Mouse (Mus musculus) left cerebral cortex, adult 18-20 months (tissue): ENCODE measurements around the gene Dab2ip. TPM values are rescaled to one million over a fixed set of nuclear protein-coding genes. Genes with fewer than 3 reads are reported as not detected.

ENCODE experiments used
- DNase-seq, 2 experiments: peaks; one replicate each; pipeline ENCODE4 v3.0.0; 2021 to 2022; ENCODE audit warnings: low spot score in 2 of 2, mixed read lengths in 1 of 2
- total RNA-seq, 2 experiments: library from RNA; stranded (reverse); gene quantifications; 2 replicates each; pipeline ENCODE4 v1.2.3; 2021

Gene Dab2ip
- total RNA-seq, 2 experiments from 2014 or later, result 133 to 135 TPM

DNA sequence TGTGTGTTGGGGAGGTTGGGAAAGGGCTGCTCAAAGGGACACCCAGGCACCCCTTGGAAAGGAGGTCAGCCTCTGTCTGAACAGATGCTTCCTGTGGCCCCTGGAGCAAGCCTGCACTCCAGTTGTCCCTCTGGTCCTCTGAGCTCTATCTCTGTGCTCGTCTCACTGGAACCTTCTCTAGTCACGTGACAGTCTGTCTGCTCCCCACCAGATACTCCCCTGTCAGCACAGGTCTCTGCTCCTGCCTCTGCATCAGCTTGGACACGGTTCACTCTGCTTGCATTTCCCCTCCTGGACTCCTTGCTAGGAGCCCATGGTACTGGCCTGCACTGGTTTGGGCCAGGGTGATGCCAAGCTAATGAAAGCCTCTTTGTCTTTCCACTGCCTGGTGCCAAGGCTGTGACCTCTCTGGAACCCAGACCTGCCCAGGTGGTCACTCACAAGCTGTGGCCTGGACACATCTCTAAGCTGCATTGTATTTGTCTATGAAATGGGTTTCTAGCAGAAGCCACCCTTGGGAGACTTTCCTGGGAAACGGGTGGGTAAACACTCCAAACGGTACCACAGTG lies 1.1 kb upstream of the Dab2ip start:
- DNase-seq, result no peak

- DNase-seq, result peak in 1 of 2 experiments; percentile 27
Observed at GRCm38 (mm10) chr2:35558826-35559550, 922 bp downstream of the Dab2ip start.

DNA sequence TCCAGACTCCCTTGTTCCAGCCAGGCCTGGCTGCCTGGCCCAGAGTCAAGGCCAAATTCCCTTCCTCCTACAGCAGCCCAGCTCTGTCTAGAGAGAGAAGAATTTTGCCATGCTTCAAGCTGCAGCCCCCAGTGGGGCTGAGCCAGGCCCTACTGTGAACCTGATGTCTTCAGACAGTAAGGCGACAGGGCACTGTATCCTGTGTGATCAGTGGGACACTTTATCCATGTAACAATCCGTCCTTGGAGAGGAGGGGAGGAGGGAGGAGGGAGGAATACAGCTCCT lies 1.4 kb downstream of the Dab2ip start:
- no peak for DNase-seq

DNA sequence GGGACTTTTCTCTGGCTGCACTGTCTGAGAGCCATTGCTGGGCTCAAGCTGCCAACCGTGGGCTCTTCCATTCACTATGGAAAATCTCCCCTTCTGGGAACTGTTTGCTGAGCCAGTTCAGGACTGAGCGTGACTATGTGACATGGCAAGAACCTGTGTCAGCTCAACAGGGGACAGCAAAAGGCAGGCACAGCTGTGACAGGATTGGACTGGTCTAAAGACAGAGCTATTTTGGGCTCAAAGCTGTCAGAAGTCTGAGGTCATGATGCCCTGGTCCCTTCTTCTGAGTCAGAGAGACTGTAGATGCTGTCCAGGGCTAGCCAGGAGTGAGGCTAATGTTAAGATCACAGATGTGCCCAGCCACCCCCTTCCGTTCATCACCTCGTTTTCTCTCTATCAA lies 5.7 kb downstream of the Dab2ip start:
- no peak for DNase-seq

DNA sequence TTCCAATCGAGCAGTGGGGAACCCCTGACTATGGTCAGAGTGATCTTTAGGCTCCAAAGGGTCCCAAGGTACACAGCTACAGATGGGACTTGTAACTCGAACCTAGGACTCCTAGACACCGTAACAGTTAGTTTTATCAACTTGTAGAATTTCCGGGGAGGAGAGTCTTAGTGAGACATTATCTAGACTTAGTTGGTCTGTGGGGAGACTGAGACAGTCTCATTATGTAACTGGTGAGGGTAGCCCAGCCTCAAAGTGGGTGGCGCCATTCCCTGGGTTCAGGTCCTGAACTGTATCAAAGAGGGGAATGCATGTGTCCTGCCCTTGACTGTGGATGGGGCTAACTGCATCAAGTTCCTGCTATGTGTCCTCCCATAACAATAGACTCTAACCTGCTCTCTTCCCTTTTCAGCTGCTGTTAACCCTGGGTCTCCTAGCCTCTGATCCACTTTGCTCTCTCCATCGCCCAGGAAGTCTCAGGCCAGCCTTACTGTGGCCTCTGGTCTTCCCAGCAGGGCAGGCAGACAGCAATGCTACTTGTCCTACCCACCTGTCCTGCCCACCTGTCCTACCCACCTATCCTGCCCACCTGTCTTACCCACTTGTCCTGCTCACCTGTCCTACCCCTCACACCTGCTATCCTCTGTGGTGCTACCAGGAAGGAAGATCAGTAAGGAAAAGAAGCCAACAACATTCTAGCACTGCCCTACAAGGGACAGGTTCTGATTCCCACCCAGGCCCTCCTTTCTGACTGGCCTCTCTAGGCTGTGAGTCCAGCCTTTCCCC lies 7.2 kb downstream of the Dab2ip start:
- no peak for DNase-seq

GRCm38 (mm10) chr2:35566957-35567693 lies 9.1 kb downstream of the Dab2ip start:
- no peak for DNase-seq

- DNase-seq, result no peak
Observed at GRCm38 (mm10) chr2:35567694-35568149, 9.7 kb downstream of the Dab2ip start.

DNA sequence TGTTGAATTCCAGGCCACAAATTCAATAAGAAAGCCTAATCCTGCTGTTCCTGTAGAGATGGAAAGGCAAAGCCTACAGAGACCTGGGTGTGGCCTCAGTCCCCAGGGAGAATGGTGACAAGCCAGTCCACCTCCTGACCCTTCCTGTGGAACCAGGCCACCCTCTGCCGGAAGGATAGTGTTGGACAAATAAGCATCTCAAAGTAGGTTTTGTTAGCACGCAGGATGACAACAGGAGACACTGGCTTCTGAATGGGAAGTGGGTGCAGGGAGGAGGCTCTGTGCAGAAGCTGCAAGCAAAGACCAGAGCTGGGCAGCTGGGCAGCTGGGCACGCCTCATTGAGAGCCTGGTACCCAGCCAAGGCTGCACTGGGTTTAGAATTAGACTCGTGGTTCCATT lies 12.7 kb downstream of the Dab2ip start:
- no peak for DNase-seq

- no peak for DNase-seq
Observed at GRCm38 (mm10) chr2:35574643-35575042, 16.6 kb downstream of the Dab2ip start.

DNA sequence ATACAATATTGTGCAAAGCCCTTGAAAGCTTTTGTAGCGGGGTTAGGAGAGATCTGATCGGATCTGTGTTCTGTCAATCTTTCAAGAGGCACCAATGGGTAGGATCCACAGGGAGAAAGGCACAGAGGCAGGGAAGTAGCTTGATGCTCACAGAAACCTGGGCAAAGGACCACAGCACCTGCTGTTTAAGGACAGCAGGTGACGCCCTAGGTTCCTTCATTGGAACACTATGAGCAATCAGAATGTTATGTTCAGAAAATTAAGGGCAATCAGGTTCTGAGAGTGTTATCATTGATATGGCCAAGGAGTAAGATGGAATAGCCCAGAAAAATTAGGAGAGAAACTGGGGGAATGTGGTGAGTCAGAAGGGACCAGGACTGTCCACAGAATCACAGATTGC lies 18.6 kb downstream of the Dab2ip start:
- no peak for DNase-seq

DNA sequence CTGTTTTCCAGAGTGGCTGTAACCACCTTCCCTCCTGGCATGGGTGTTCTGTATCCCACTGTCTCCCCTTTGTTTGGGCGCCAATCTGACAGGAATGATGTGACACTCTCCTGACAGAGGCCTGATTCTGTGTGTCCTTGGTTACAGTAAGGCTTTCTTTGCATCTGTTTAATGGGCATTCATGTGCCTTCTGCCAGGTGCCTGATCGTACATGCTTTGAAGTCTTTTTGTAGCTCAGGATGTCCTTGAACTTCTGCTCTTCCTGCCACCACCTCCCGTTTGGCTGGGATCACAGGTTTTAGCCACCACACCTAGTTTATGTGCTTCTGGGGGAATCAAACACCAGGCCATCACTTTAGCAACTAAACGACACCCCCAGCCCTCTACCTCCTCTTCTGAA lies 22.0 kb downstream of the Dab2ip start:
- DNase-seq, result no peak

- DNase-seq, result peak; percentile 15 to 18
Observed at GRCm38 (mm10) chr2:35581501-35582340, 23.7 kb downstream of the Dab2ip start.

DNA sequence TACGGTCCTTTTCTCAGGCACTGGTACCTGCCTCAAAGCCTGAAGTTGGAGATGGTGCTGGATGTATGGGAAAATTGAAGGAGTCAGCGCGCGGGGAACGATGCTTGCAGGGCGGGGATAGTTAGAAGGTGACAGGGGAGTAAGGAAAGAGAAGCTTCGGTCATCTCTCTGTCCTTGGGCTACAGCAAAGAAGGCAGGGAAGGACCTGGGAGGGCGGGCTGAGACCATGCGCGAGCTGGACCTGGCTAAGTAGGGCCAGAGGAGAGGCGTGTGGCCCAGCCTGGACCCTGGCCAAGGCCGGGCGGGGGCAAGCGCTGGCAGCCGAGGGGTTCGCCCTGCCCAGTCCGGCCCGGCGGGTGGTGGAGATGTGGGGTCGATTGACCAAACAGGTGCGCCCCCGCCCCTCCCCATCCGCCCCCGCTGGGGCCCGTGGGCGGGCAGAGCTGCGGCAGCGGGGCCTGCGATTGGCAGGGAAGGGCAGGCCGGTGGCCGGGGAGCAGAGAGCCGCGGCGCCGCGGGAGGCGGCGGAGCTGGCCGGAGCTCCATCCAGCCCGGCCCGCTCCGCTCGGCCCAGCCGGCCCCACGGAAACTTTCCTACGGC lies 24.4 kb downstream of the Dab2ip start:
- peak; percentile 36 to 56 for DNase-seq

DNA sequence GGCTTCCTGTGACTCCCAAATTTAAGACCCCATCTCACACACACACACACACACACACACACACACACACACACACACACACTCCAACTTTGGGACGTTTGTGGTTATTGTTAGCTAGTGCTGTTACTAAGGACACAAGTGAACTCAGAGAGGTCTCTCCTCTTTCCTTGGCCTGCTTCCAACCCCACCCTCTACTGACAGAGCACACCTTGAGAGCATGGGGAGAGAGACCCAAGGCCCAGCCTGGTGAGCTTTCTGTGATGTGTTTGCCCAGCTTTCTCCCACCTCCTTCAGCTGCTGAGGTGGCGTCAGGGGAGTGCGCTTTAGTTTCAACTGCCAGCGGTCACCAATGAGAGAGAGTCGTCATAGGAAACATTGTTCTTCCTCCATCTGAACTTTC lies 25.3 kb downstream of the Dab2ip start:
- no peak for DNase-seq

- DNase-seq, result no peak
Observed at GRCm38 (mm10) chr2:35584011-35584410, 25.9 kb downstream of the Dab2ip start.

DNA sequence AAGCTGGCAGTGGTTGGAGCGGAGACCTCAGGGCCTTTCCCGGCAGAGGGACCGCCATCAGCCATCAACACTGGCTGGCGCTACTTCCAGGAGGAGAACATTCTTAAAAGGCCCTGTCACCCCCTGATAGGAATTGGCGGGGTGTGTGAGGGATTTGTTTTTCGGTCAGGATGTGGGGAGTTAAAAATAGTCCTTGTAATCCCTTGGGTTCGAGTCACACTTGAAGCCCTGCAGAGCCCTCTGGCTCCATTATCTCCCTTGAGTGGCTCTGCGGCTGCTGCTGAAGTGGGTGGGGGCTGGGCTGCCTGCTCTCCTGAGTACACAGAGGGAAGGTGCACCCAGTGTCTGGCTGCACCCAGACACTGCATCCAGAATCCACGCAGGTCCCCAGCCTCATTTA lies 30.3 kb downstream of the Dab2ip start:
- DNase-seq, result no peak

DNA sequence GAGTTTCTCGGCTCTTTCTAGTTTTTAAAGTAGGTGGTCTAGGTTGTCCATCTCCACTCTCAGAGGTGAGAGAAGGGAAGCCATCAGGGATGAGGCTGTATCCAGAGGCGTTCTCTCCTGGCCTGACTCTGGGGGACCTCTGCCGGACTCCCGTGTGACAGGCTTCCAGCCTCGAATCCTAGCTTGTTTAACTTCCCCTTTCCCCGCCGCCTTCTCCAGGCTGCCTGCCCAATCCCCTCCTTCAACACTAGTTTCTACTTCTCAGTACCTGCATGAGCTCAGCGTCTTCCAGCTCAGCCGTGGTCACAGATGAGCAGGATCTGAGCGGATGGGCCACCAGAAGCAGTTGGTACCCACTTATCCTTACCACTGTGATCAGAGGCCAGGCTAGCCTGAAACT lies 31.3 kb downstream of the Dab2ip start:
- DNase-seq, result no peak

DNA sequence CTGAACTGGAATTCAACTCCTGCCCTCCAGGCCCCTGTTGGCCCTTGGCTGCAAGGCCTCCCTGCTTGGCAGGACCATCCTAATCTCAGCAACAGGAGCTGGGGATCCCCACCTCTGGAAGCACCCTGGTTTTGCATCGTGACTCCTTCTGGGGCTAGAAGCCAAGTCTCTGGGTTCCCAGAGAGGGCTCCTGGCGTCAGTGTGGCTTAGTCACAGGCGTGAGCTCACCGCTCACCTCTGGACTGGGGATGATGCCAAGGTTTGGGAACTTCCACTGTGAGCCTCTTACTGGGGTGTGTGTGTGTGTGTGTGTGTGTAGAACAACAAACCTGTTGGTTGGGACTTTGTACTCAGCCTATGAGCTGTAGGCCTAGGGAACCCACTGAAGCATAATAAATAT lies 31.7 kb downstream of the Dab2ip start:
- no peak for DNase-seq

GRCm38 (mm10) chr2:35591961-35592724 lies 34.1 kb downstream of the Dab2ip start:
- no peak for DNase-seq
